Mouse (Mus musculus) G1E (cell line): Measurements from ENCODE around the gene Pax4.

Source experiments
- CTCF ChIP-seq: IDR thresholded peaks from 2 replicates; pipeline ENCODE4 v1.5.1; 2012; ENCODE audit warnings: low read depth, low read length, inconsistent platforms, mixed read lengths
- GATA1 ChIP-seq: IDR thresholded peaks from 2 replicates; pipeline ENCODE4 v1.6.1; 2012; ENCODE audit warnings: borderline replicate concordance, low read length, inconsistent platforms, mixed read lengths
- POLR2AphosphoS5 ChIP-seq: IDR thresholded peaks from 2 replicates; pipeline ENCODE4 v1.6.1; 2012; ENCODE audit warnings: low read depth, low read length, inconsistent platforms; ENCODE audit not compliant: insufficient replicate concordance
- TAL1 ChIP-seq: conservative IDR thresholded peaks from 2 replicates; pipeline ENCODE4 v1.6.1; 2012; ENCODE audit warnings: low read depth, low read length, inconsistent platforms, mixed read lengths

- TF ChIP-seq CTCF (no peak), TAL1 (no peak), POLR2AphosphoS5 (no peak), GATA1 (no peak)
These were observed 37.8 kb upstream of the Pax4 start for GRCm38 (mm10) chr6:28486905-28487304.
